Mouse (Mus musculus) limb, embryonic 12.5 days (tissue): ENCODE measurements around the gene Lrrc74a. TPM values are rescaled to one million over a fixed set of nuclear protein-coding genes. Genes with fewer than 3 reads are reported as not detected.

Source experiments
- ATAC-seq: fragments of 200-750 bp; cut with Nextera tagmentation; 2 replicates; pipeline ENCODE4 v1.8.0; 2017; ENCODE audit warnings: low read depth, moderate TSS enrichment; ENCODE audit not compliant: insufficient number of reproducible peaks, insufficient read depth, low FRiP score, low TSS enrichment
- H3K27ac ChIP-seq: fragments of 300-500 bp; sonication (generic); 2 replicates; pipeline ENCODE4 v1.5.1; 2016; ENCODE audit warnings: mild to moderate bottlenecking, moderate library complexity
- H3K27me3 ChIP-seq: fragments of 300-500 bp; sonication (generic); 2 replicates; pipeline ENCODE4 v1.6.1; 2016; ENCODE audit warnings: mild to moderate bottlenecking, moderate library complexity
- H3K36me3 ChIP-seq: fragments of 300-500 bp; sonication (generic); 2 replicates; pipeline ENCODE4 v1.6.1; 2016; ENCODE audit warnings: mild to moderate bottlenecking, moderate library complexity
- H3K4me1 ChIP-seq: fragments of 300-500 bp; sonication (generic); replicated peaks from 2 replicates; pipeline ENCODE4 v1.6.1; 2016
- H3K4me2 ChIP-seq: fragments of 300-500 bp; sonication (generic); 2 replicates; pipeline ENCODE4 v1.6.1; 2016; ENCODE audit warnings: mild to moderate bottlenecking, moderate library complexity
- H3K4me3 ChIP-seq: fragments of 300-500 bp; sonication (generic); replicated peaks from 2 replicates; pipeline ENCODE4 v1.5.1; 2016; ENCODE audit warnings: mild to moderate bottlenecking
- H3K9ac ChIP-seq: fragments of 300-500 bp; sonication (generic); replicated peaks from 2 replicates; pipeline ENCODE4 v1.6.1; 2016; ENCODE audit warnings: mild to moderate bottlenecking, moderate library complexity
- H3K9me3 ChIP-seq: fragments of 300-500 bp; sonication (generic); 2 replicates; pipeline ENCODE4 v1.6.1; 2016; ENCODE audit warnings: mild to moderate bottlenecking, moderate library complexity
- WGBS: fragments of 180-500 bp; shearing (Covaris S2); methylation state at CpG from one replicate; pipeline ENCODE4 v1.1.7; 2016; 5-methylcytosine and 5-hydroxymethylcytosine counted together
- polyA plus RNA-seq: library from polyadenylated mRNA; unstranded; fragments of >200 nt; fragmentation: Nextera tagmentation; extraction: Ambion mirVana; gene quantifications from 2 replicates; pipeline ENCODE4 v1.2.1, GENCODE M21; 2016

Gene Lrrc74a
- polyA plus RNA-seq, result not detected in 2 replicates

DNA sequence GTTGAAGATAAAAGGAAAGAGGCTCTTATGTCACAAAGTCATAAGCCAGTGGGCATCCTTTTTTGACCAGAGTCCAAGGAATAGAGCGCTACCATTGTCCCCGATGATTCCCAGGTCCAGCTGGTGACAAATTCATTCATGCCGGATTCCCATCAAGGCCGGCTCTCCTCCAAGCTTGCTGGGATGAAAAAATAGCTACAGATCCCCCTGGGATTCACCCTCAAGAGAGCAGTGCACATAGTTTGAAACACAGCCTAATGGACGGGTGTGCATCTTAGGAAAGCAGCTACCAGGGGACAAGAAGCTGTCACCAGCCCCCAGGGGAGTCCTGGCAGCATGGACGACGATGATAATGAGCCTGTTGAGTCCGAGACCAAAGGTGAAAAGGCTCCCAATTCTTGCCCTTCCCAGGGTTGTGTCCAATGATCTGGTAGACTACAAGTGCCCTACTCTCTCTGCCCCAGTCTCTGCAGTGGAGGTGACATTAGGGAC lies at the start of gene Lrrc74a:
Gene Lrrc74a (plus strand): TSS at position 51 of the 492 bp plus-strand sequence.
- no peak for ATAC-seq
- Histone ChIP-seq H3K4me3 (no peak within 1 kb of the TSS), H3K9ac (no peak within 1 kb of the TSS), H3K27me3 (no peaks in the 10 kb centered on the region), H3K27ac (no peak within 1 kb of the TSS), H3K9me3 (no peaks in the 10 kb centered on the region), H3K4me1 (no peaks in the 10 kb centered on the region), H3K4me2 (no peak within 1 kb of the TSS), H3K36me3 (no peaks in the 10 kb centered on the region)
- WGBS, result 85% methylated on average over 8 of the region's 8 CpGs

DNA sequence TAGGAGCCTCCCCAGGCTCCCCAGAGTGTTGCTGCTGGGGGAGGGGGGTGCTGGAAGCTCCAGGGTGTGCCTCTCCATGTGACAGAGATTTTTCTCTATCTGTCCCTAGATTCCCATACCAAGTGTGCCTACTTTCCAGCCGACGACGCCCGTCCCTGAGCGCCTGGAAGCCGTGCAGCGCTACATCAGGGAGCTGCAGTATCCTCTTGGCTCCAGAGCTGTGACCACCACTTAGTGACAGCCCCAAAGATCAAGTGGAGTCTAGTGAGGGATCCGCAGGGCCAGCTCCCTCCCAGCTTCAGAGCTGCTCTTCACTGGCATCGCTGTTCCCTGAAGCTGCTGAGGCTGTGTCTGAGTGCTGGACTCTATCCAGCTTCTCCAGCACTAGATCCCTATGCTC lies 48.9 kb upstream of the Lrrc74a start:
- no peak for ATAC-seq
- Histone ChIP-seq H3K4me1 (peaks cover 20% of the 10 kb centered on the region), H3K4me3 (no peak overlapping the region), H3K27ac (no peak overlapping the region), H3K9me3 (0 out of 2 replicates have a peak, but pooled peaks cover 3% of the 10 kb centered on the region), H3K4me2 (no peak overlapping the region), H3K9ac (no peak overlapping the region), H3K27me3 (no peaks in the 10 kb centered on the region), H3K36me3 (peaks cover 39% of the 10 kb centered on the region)
- 84% methylated on average over 9 of the region's 9 CpGs for WGBS

DNA sequence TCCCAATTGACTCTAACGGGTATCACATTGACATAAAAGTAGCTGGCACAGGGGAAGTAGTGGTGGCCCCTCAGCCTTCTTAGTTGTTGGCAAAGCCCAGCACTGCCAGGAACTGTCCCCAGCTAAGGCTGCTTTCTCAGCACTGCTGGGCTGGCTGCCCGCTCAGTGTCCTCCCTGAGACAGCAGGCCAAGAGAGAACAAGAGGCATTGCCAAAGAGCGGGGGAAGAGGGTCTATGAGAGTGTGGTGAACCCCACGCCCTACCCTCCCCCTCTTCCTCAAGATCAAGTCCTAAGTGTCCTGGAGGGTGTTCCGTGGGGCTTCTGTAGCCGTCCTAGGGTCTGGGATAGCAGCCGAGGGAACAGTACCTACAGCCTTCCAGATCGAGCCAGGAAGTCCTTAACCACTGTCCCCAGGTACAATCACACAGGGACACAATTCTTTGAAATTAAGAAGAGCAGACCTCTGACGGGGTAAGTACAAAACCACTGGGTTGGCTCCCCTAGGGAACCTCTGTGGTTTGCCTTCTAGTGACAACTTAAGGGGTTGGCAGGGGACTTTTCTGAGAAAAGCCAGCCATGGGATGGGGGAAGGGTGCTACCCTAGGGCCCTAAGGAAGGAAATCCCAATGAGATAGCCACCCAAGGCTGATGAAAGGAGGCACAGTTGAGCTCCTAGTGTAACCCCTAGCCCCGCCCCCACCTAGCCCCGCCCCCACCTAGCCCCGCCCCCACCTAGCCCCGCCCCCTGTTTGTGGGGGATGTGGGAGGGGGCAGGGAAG lies 47.4 kb upstream of the Lrrc74a start:
- 66% methylated on average over 13 of the region's 13 CpGs for WGBS
- Histone ChIP-seq H3K27me3 (no peaks in the 10 kb centered on the region), H3K9me3 (0 out of 2 replicates have a peak, but pooled peaks cover 3% of the 10 kb centered on the region), H3K4me1 (peaks cover 11% of the 10 kb centered on the region), H3K4me2 (no peak overlapping the region), H3K36me3 (peaks cover 49% of the 10 kb centered on the region), H3K9ac (no peak overlapping the region), H3K27ac (no peak overlapping the region), H3K4me3 (no peak overlapping the region)
- ATAC-seq, result no peak

DNA sequence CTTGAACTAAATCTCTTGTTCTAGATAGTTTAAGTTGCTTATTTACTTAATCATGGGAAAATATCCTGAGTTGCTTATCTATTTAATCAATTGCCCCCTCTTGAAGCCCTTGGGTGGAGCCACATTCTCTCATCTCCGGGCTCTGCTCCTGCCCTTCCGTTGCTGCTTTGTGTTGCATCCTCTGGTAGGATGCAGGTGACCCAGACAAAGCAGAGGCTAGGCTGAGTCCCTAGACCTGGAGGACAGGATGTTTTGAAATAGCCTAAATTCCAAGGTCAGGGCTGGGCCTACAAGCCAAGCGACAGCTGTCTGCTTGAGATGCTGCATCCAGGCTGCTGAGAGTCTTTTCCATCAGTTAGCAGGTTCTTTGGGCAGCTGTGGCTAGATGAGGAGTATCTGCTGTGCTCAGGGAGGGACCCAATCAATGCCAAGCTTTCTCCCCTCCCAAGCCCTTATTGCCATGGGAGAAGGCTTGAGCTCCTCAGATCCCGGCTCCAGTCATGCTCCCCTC lies 46.7 kb upstream of the Lrrc74a start:
- Histone ChIP-seq H3K9ac (no peak overlapping the region), H3K4me2 (no peak overlapping the region), H3K36me3 (peaks cover 49% of the 10 kb centered on the region), H3K9me3 (0 out of 2 replicates have a peak, but pooled peaks cover 3% of the 10 kb centered on the region), H3K4me1 (peaks cover 3% of the 10 kb centered on the region; the same call in 1 of the 2 replicates), H3K4me3 (no peak overlapping the region), H3K27me3 (no peaks in the 10 kb centered on the region), H3K27ac (0 out of 2 replicates have a peak overlapping the region, but pooled peaks have one; percentile 35)
- 83% methylated on average over 4 of the region's 4 CpGs for WGBS
- ATAC-seq, result no peak

DNA sequence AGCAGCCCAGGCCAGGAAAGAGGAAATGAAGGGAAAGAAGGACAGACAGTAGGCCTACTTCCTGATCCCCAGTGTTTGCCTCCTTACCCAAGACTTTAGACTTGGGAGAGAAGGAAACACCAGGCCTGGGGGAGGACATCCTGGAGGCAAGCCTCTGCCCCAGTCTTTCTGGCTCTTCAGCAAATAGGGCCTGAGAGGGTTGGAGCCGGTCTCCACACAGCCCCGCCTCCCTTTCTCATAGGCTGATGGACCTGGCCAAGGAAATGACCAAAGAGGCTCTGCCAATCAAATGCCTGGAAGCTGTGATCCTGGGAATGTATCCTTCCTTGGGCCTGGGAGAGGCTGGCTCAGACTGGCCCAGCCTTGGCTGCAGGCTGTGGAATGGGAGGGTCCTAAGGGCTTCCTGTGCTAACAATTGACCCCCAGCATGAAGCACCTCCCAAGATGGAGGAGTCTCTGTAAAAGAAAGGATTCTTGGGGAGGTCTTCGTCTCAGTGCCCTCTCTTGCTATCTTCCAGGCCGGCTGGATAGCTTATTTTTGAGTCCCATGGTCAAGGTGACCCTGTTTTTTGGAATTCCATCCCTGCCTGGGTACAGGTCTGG lies 46.1 kb upstream of the Lrrc74a start:
- H3K4me1 ChIP-seq, result no peaks in the 10 kb centered on the region; the same call in 1 of the 2 replicates
- H3K27me3 ChIP-seq, result no peaks in the 10 kb centered on the region
- no peak overlapping the region for H3K4me2 ChIP-seq
- H3K9me3 ChIP-seq, result 0 out of 2 replicates have a peak, but pooled peaks cover 3% of the 10 kb centered on the region
- no peak overlapping the region for H3K4me3 ChIP-seq
- H3K9ac ChIP-seq, result no peak overlapping the region
- peaks cover 46% of the 10 kb centered on the region for H3K36me3 ChIP-seq
- no peak for ATAC-seq
- no peak overlapping the region for H3K27ac ChIP-seq
- WGBS, result 85% methylated on average over 4 of the region's 4 CpGs

DNA sequence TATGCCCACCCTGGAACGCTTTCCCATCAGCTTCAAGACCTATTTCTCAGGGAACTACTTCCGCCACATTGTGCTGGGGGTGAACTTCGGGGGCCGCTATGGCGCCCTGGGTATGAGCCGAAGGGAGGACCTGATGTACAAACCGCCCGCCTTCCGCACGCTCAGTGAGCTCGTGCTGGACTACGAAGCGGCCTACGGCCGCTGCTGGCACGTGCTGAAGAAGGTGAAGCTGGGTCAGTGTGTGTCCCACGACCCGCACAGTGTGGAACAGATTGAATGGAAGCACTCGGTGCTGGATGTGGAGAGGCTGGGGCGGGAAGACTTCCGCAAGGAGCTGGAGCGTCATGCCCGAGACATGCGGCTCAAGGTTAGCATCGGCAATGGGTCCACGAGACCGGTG lies 45.3 kb upstream of the Lrrc74a start:
- H3K27me3 ChIP-seq, result no peaks in the 10 kb centered on the region
- no peaks in the 10 kb centered on the region; the same call in 1 of the 2 replicates for H3K4me1 ChIP-seq
- WGBS, result 96% methylated on average over 27 of the region's 27 CpGs
- peaks cover 45% of the 10 kb centered on the region for H3K36me3 ChIP-seq
- H3K4me2 ChIP-seq, result no peak overlapping the region
- ATAC-seq, result no peak
- H3K4me3 ChIP-seq, result no peak overlapping the region
- H3K27ac ChIP-seq, result no peak overlapping the region
- no peak overlapping the region for H3K9ac ChIP-seq
- H3K9me3 ChIP-seq, result 0 out of 2 replicates have a peak, but pooled peaks cover 3% of the 10 kb centered on the region

DNA sequence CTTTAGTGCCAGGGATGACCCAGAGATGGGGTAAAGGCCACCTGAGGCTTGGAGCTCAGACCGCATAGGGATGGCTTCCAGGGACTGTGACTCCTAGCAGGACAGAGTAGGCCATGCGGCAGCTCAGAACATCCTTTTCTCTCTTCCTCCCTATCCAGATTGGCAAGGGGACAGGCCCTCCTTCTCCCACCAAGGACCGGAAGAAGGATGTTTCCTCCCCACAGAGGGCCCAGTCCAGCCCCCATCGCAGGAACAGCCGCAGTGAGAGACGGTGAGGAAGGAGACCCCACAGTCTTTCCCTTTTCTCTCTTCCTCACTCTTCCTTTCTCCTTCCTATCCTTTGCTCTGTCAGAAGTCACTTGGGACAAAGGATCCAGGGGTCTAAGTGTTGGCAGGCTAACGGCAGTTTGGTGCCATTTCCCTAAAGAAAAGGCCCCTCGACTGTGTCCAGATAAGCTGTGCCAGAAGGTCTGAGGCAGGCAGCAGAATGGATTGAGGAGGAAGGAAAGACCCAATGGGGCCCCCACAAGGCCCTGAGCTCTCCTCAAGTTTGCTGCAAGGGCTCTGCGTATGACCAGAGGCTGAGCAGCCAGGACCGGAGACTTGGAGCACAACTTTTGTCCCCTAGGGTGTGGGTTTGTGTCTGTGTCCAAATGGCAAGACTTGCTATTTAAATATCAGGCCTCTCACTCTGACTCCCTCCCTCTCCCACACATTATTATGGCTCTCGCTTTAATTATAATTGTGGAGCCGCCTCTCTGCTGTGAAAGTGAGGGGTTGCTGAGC lies 43.3 kb upstream of the Lrrc74a start:
- H3K9ac ChIP-seq, result 0 out of 2 replicates have a peak overlapping the region, but pooled peaks have one; percentile 18
- ATAC-seq, result no peak
- 79% methylated on average over 12 of the region's 12 CpGs for WGBS
- H3K9me3 ChIP-seq, result no peaks in the 10 kb centered on the region
- no peak overlapping the region for H3K4me3 ChIP-seq
- H3K4me2 ChIP-seq, result no peak overlapping the region
- H3K4me1 ChIP-seq, result no peaks in the 10 kb centered on the region
- H3K36me3 ChIP-seq, result peaks cover 45% of the 10 kb centered on the region
- H3K27me3 ChIP-seq, result no peaks in the 10 kb centered on the region
- H3K27ac ChIP-seq, result peak overlapping the region; percentile 7; the same call in 1 of the 2 replicates

DNA sequence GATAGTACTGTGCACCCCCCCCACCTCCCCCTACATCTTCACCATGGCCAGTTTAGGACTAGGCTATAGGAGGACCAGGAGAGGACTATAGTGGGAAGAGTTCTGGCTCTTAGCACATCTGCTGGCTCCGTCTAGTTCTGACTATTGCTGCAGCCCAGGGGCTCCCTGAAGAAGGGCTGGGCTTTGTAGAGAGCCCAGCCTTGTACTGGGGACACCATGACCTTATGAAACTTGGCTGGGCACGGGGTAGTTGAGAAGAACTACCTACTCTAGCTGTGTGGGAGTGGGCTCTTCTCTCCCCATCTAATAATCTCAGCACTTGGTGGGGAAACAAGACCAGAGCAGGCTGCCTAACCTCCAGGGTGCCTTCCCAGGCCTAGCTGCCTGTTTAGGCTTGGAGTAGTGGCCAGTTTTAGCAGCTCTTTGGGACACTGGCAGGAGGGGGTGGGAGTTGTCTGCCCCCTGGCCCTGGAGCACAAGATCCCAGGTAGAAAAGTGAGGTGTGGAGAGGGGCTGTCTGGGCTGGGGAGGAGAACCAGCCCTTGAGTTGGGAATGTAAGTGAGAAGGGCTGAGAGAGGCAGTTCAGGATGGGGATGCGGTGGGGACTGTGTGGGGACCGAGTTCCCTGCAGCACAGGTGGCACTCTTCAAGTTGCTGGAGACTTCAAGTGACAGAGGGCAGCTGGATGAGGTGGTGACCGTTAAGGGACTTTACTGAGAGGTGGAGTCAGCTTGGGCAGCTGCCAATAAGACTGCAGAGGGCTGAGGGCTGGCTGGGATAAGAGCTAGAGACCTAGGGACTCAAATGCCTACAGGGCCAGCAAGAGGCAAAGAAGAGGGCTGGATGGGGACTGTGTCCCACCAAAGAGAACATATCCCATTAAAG lies 41.5 kb upstream of the Lrrc74a start:
- Histone ChIP-seq H3K9ac (no peak overlapping the region), H3K9me3 (peaks cover 6% of the 10 kb centered on the region; the same call in 1 of the 2 replicates), H3K4me1 (no peaks in the 10 kb centered on the region), H3K27me3 (no peaks in the 10 kb centered on the region), H3K36me3 (peaks cover 35% of the 10 kb centered on the region), H3K27ac (no peak overlapping the region), H3K4me3 (no peak overlapping the region), H3K4me2 (no peak overlapping the region)
- ATAC-seq, result no peak
- WGBS, result 61% methylated on average over 5 of the region's 5 CpGs

DNA sequence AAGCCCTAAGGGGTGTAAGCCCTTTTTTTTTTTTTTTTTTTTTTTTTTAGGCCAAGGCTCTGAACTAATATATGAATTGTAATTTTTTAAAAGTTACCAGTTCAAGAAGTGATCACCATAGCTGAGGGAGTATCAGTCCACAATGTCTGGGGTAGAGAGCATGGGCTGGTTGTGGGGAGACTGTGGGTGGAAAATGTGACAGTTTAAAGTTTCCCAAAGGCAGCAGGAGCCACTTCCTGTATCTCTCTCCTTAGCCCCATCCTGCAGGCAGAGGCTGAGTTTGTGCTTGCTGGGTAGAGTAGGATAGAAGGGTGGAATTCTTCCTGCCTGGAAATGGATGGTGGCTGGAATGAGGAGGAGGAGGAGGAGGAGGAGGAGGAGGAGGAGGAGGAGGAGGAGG lies 40.8 kb upstream of the Lrrc74a start:
- Histone ChIP-seq H3K27ac (no peak overlapping the region), H3K4me1 (no peaks in the 10 kb centered on the region), H3K36me3 (peaks cover 29% of the 10 kb centered on the region), H3K9me3 (peaks cover 6% of the 10 kb centered on the region; the same call in 1 of the 2 replicates), H3K27me3 (no peaks in the 10 kb centered on the region), H3K4me3 (no peak overlapping the region), H3K4me2 (no peak overlapping the region), H3K9ac (no peak overlapping the region)
- ATAC-seq, result no peak

DNA sequence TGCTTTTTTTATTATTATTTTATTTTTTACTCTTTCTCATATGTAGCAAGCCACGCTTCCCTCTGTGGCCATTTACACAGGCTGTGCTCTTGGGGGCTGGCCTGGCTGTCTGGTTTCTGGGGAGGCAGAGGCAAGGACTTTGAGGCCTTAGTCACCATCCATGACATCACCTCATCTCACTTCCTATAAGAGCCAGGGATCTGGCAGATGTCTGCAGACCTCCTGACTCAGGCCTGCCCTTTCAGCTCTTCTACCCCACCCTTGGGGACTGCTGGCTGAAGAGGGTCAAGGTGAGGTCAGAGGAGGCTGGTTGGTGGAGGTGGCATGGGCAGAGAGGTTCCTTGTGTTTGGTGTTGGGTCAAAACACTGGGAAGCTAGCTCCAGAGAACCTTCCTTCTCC lies 39.7 kb upstream of the Lrrc74a start:
- H3K9ac ChIP-seq, result no peak overlapping the region
- no peak for ATAC-seq
- 94% methylated on average over 1 of the region's 1 CpGs for WGBS
- no peak overlapping the region for H3K4me3 ChIP-seq
- no peak overlapping the region for H3K4me2 ChIP-seq
- H3K36me3 ChIP-seq, result peaks cover 21% of the 10 kb centered on the region
- no peaks in the 10 kb centered on the region for H3K4me1 ChIP-seq
- H3K9me3 ChIP-seq, result peaks cover 6% of the 10 kb centered on the region; the same call in 1 of the 2 replicates
- H3K27me3 ChIP-seq, result no peaks in the 10 kb centered on the region
- H3K27ac ChIP-seq, result no peak overlapping the region
